Mouse (Mus musculus): ENCODE data around the gene Esyt1.

Gene Esyt1

GRCm38 (mm10) chr10:128488776-128489175, 36.9 kb downstream of the Esyt1 start:
- no peak for DNase-seq (ENCODE audit: low read depth, low spot score)

- DNase-seq (ENCODE audit: low read depth, low spot score) = no peak
Observed at GRCm38 (mm10) chr10:128487861-128488712, 37.6 kb downstream of the Esyt1 start.

- DNase-seq (ENCODE audit: low read depth, low spot score) = no peak
Observed at GRCm38 (mm10) chr10:128486370-128486769, 39.3 kb downstream of the Esyt1 start.

- no peak for DNase-seq (ENCODE audit: low read depth, low spot score)
Observed at GRCm38 (mm10) chr10:128474366-128474765, 51.3 kb downstream of the Esyt1 start.

- no peak for DNase-seq (ENCODE audit: low read depth, low spot score)
Observed at GRCm38 (mm10) chr10:128460270-128460630, 65.4 kb downstream of the Esyt1 start.

Measured in 3T3-L1 (cell line).